Mouse (Mus musculus): ENCODE data around the gene Olfr433. TPM values are rescaled to one million over a fixed set of nuclear protein-coding genes. Genes with fewer than 3 reads are reported as not detected.
"Not testable (repeated sequence)": the region's sequence is repeated elsewhere in the genome, so short reads cannot be mapped to it uniquely, and the experiment has no call there.

The Olfr433 gene
- polyA plus RNA-seq, 1 experiment from 2014 or later = not detected

DNA sequence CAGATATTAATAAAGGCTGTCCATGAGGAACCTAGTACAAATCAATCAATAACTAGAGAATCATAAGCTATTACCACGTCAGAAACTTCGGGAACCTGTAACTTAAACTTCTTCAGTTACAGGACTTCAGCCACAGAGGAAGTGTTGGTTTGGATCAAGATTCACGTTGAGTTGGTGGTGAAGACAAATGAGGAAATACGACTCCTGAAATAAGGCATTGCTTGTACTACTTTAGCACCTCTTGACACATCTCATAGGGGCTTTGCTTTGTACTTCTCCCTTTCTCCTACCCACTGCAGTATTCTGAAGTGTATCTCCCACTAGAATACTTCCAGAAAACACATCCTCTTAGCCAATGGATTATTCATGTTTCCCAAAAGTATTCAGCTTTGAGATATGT lies 8.9 kb downstream of the Olfr433 start:
- ATAC-seq (ENCODE audit: borderline replicate concordance, extremely low read depth, low FRiP score, low TSS enrichment); H3K36me3 ChIP-seq; H3K9ac ChIP-seq; H3K27me3 ChIP-seq; H3K4me2 ChIP-seq; H3K9me3 ChIP-seq; H3K4me3 ChIP-seq; H3K4me1 ChIP-seq; H3K27ac ChIP-seq: not testable (repeated sequence)
- 56% methylated on average over 4 of the region's 4 CpGs for WGBS

DNA sequence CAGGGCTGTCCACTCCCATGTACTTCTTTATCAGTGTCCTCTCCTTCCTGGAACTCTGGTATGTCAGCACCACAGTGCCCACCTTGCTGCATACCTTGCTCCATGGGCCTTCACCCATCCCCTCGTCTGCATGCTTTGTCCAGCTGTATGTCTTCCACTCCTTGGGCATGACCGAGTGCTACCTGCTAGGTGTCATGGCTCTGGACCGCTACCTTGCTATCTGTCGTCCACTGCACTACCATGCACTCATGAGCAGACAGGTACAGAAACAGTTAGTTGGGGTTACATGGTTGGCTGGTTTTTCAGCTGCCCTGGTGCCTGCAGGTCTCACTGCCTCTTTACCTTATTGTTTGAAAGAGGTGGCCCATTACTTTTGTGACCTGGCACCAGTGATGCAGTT lies 10.0 kb downstream of the Olfr433 start:
- Histone ChIP-seq H3K27ac (no peak overlapping the region), H3K4me2 (no peak overlapping the region), H3K4me3 (no peak overlapping the region), H3K9me3 (no peaks in the 10 kb centered on the region), H3K4me1 (no peaks in the 10 kb centered on the region), H3K36me3 (no peaks in the 10 kb centered on the region), H3K27me3 (no peaks in the 10 kb centered on the region), H3K9ac (no peak overlapping the region)
- no peak; the same call in 1 of the 2 replicates for ATAC-seq (ENCODE audit: borderline replicate concordance, extremely low read depth, low FRiP score, low TSS enrichment)
- 70% methylated on average over 4 of the region's 4 CpGs for WGBS

DNA sequence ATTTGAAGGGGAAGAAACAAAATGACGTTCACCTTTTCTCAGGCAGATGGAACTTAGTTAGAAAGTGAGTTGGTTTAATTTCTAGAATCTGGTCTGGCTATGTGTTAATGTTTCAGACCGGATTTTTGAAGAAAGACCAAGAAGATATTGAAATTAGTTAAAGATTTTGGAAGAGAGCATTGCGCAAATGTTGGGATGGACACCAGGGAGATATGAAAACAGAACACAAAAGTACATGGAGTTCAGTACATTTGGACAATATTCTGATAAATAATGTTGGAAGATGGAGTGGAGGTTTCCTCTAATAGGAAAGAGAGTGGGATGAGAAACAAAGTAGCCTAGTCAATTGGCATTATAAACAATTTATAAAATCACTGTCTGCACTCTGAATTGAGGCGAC lies 11.0 kb downstream of the Olfr433 start:
- no peaks in the 10 kb centered on the region for H3K27me3 ChIP-seq
- no peaks in the 10 kb centered on the region for H3K4me1 ChIP-seq
- H3K9ac ChIP-seq = no peak overlapping the region
- no peak for ATAC-seq (ENCODE audit: borderline replicate concordance, extremely low read depth, low FRiP score, low TSS enrichment)
- no peaks in the 10 kb centered on the region for H3K36me3 ChIP-seq
- H3K4me2 ChIP-seq = no peak overlapping the region
- H3K9me3 ChIP-seq = no peaks in the 10 kb centered on the region
- no peak overlapping the region for H3K27ac ChIP-seq
- no peak overlapping the region for H3K4me3 ChIP-seq
- WGBS = 76% methylated on average over 4 of the region's 4 CpGs

DNA sequence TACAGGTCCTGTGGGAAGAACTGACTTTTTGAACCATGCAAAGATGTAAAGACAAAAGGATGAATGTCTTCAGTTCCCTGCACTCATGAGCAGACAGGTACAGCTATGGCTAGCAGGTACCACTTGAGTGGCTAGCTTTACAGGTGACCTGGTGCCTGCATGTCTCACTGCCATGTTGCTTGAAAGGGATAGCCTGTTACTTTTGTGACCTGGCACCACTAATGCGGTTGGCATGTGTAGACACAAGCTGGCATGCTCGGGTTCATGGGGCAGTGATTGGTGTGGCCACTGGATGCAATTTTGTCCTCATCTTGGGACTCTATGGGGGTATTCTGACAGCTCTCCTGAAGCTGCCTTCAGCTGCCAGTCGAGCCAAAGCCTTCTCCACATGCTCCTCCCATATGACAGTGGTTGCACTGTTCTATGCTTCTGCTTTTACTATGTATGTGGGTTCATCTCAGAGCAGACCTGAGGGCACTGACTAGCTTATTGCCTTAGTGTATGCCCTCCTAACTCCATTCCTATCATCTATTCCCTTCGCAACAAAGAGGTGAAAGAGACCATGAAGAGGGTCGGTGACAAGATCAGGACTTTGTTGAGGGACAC lies 11.5 kb downstream of the Olfr433 start:
- WGBS = 72% methylated on average over 5 of the region's 5 CpGs
- H3K4me2 ChIP-seq = no peak overlapping the region
- H3K9me3 ChIP-seq = no peaks in the 10 kb centered on the region

DNA sequence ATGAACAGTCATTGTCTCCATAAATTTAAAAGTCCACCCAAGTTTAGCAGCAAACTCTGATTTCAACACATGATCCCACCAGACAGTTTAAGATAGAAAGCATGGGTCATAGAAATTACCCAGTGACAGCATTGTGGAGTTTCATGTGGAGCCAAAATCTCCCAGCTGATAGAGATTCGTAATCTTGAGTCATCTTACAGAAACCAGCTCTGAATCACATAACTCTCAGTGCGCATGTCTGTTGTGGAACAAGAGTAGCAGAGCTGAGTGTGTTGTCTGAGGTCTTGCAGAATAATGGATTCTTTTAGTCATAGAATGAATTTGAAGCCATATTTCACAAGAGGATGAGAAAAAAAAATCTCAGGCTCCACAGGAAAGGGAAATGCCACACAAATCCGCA lies 12.5 kb downstream of the Olfr433 start:
- Histone ChIP-seq H3K9me3 (no peaks in the 10 kb centered on the region), H3K4me3 (no peak overlapping the region), H3K36me3 (no peaks in the 10 kb centered on the region), H3K27me3 (no peaks in the 10 kb centered on the region), H3K27ac (no peak overlapping the region), H3K9ac (no peak overlapping the region), H3K4me1 (no peaks in the 10 kb centered on the region), H3K4me2 (no peak overlapping the region)
- WGBS = 73% methylated on average over 3 of the region's 3 CpGs
- no peak for ATAC-seq (ENCODE audit: borderline replicate concordance, extremely low read depth, low FRiP score, low TSS enrichment)

More for the DNA sequence above, 11.5 kb downstream of the Olfr433 start:
- no peaks in the 10 kb centered on the region for H3K27me3 ChIP-seq
- no peak overlapping the region for H3K9ac ChIP-seq
- H3K36me3 ChIP-seq = no peaks in the 10 kb centered on the region
- no peak for ATAC-seq (ENCODE audit: borderline replicate concordance, extremely low read depth, low FRiP score, low TSS enrichment)
- H3K27ac ChIP-seq = no peak overlapping the region
- H3K4me1 ChIP-seq = no peaks in the 10 kb centered on the region
- H3K4me3 ChIP-seq = no peak overlapping the region

DNA sequence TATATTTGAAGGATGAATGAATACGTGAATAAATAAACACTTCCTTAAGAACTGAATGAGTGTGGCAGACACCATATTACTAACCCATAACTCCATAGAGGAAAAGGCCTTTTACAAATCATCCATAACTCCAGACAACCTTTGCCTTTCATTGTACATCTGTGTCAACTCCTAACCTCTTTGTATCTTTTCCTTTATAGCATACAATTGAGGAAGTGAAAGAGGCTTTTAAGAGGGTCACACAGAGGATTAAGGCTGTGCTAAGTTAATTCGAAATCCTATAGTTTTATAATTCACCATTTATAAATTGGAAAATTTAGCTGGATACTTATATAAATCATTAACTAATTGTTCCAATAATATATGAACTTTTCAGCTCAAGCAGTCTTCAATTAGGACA lies 14.7 kb downstream of the Olfr433 start:
- no peaks in the 10 kb centered on the region for H3K4me1 ChIP-seq
- WGBS = 79% methylated on average over 2 of the region's 2 CpGs
- H3K36me3 ChIP-seq = no peaks in the 10 kb centered on the region
- H3K27me3 ChIP-seq = no peaks in the 10 kb centered on the region
- no peak overlapping the region for H3K9ac ChIP-seq
- ATAC-seq (ENCODE audit: borderline replicate concordance, extremely low read depth, low FRiP score, low TSS enrichment) = no peak
- H3K27ac ChIP-seq = no peak overlapping the region
- no peak overlapping the region for H3K4me2 ChIP-seq
- no peak overlapping the region for H3K4me3 ChIP-seq
- H3K9me3 ChIP-seq = no peaks in the 10 kb centered on the region

DNA sequence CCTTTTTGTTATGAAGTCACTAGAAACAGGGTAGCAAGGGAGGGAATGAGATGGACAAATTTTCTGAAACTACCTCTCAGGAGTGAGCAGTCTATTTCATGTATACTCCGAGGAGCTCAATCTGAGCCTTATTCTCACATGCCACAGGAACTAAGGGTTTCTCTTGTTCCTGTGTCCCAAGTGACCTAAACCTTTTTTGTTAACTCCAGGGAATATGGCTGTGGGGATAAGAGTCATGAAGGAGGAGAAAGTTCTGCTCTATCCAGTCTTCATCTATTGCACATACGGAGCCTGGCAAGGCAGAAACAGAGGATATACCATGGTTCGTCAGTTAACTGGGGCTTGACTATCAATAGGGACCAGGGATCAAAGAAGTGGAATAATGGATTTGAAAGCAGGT lies 25.8 kb downstream of the Olfr433 start, which contains the start of gene Olfr430:
Gene Olfr430 (plus strand): TSS at position 301 of the 400 bp plus-strand sequence.
- WGBS = 92% methylated on average over 3 of the region's 3 CpGs
- H3K27me3 ChIP-seq = no peaks in the 10 kb centered on the region
- H3K27ac ChIP-seq = no peak within 1 kb of the TSS
- H3K9me3 ChIP-seq = no peaks in the 10 kb centered on the region
- no peaks in the 10 kb centered on the region for H3K36me3 ChIP-seq
- H3K9ac ChIP-seq = no peak within 1 kb of the TSS
- ATAC-seq (ENCODE audit: borderline replicate concordance, extremely low read depth, low FRiP score, low TSS enrichment) = no peak
- no peak within 1 kb of the TSS for H3K4me3 ChIP-seq
- no peaks in the 10 kb centered on the region for H3K4me1 ChIP-seq
- no peak within 1 kb of the TSS for H3K4me2 ChIP-seq

DNA sequence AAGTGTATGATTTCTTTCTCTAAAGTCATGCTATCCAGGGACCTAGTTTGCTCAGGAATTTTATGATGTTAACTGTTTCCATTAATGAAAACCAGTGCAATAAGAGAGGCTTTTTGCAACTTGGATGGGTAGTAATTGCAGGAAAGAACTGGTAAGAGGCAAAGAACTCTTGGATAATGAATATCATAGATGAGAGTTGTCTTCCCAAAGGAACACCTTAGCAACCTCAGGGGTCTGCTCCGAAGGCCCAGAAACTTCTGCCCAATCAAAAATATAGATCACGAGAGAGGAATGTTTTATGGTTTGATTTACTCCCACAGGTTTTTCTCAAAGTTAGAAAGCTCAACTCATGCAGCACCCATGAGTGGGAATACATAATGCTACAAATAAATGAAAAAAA lies 43.5 kb downstream of the Olfr433 start, which contains the start of gene Olfr429:
Gene Olfr429 (plus strand): TSS at position 301 of the 400 bp plus-strand sequence.
- no peak within 1 kb of the TSS for H3K4me3 ChIP-seq
- no peaks in the 10 kb centered on the region for H3K9me3 ChIP-seq
- H3K4me2 ChIP-seq = no peak within 1 kb of the TSS
- no peaks in the 10 kb centered on the region for H3K4me1 ChIP-seq
- no peak within 1 kb of the TSS for H3K27ac ChIP-seq
- no peaks in the 10 kb centered on the region for H3K36me3 ChIP-seq
- no peaks in the 10 kb centered on the region for H3K27me3 ChIP-seq
- H3K9ac ChIP-seq = no peak within 1 kb of the TSS
- no peak for ATAC-seq (ENCODE audit: borderline replicate concordance, extremely low read depth, low FRiP score, low TSS enrichment)
- 87% methylated on average over 2 of the region's 2 CpGs for WGBS

Other genes starting within 250 kb of the Olfr433 start
- gene Ifi211, start 127.7 kb upstream of the Olfr433 start, polyA plus RNA-seq (2015; fragmentation: Nextera tagmentation; extraction: Ambion mirVana) = 0.67 and 1.4 TPM in 2 replicates
- 1.6 and 3.0 TPM in 2 replicates for gene Mndal, start 98.2 kb upstream of the Olfr433 start, polyA plus RNA-seq (2015; fragmentation: Nextera tagmentation; extraction: Ambion mirVana)
- gene Ifi203, start 98.0 kb upstream of the Olfr433 start, polyA plus RNA-seq (2015; fragmentation: Nextera tagmentation; extraction: Ambion mirVana) = 1.5 and 1.7 TPM in 2 replicates
- not detected in 2 replicates for gene Ifi202b, start 58.0 kb upstream of the Olfr433 start, polyA plus RNA-seq (2015; fragmentation: Nextera tagmentation; extraction: Ambion mirVana)
- gene Ifi205, start 8.9 kb upstream of the Olfr433 start, polyA plus RNA-seq (2015; fragmentation: Nextera tagmentation; extraction: Ambion mirVana) = 0.24 and 0.58 TPM in 2 replicates
- not detected in 2 replicates for gene Olfr432, start 8.5 kb downstream of the Olfr433 start, polyA plus RNA-seq (2015; fragmentation: Nextera tagmentation; extraction: Ambion mirVana)
- not detected in 2 replicates for gene Olfr430, start 25.9 kb downstream of the Olfr433 start, polyA plus RNA-seq (2015; fragmentation: Nextera tagmentation; extraction: Ambion mirVana)
- gene Olfr429, start 43.6 kb downstream of the Olfr433 start, polyA plus RNA-seq (2015; fragmentation: Nextera tagmentation; extraction: Ambion mirVana) = not detected in 2 replicates
- gene Olfr427, start 56.2 kb downstream of the Olfr433 start, polyA plus RNA-seq (2015; fragmentation: Nextera tagmentation; extraction: Ambion mirVana) = not detected in 2 replicates
- not detected in 2 replicates for gene Olfr231, start 80.5 kb downstream of the Olfr433 start, polyA plus RNA-seq (2015; fragmentation: Nextera tagmentation; extraction: Ambion mirVana)
- not detected in 2 replicates for gene Olfr424, start 90.8 kb downstream of the Olfr433 start, polyA plus RNA-seq (2015; fragmentation: Nextera tagmentation; extraction: Ambion mirVana)
- gene Olfr420, start 114.9 kb downstream of the Olfr433 start, polyA plus RNA-seq (2015; fragmentation: Nextera tagmentation; extraction: Ambion mirVana) = not detected in 2 replicates
- gene Spta1, start 132.1 kb downstream of the Olfr433 start, polyA plus RNA-seq (2015; fragmentation: Nextera tagmentation; extraction: Ambion mirVana) = 0.54 and 0.62 TPM in 2 replicates
- not detected in 2 replicates for gene Olfr419, start 211.4 kb downstream of the Olfr433 start, polyA plus RNA-seq (2015; fragmentation: Nextera tagmentation; extraction: Ambion mirVana)

Data from lung, embryonic 15.5 days (tissue).